Mouse (Mus musculus) small intestine, adult 2 months (tissue): Measurements from ENCODE around the gene Becn1. TPM values are rescaled to one million over a fixed set of nuclear protein-coding genes. Genes with fewer than 3 reads are reported as not detected.

ENCODE experiments used
- H3K27ac ChIP-seq: fragments of 200-500 bp; 2 replicates; pipeline ENCODE4 v1.5.1; 2012; ENCODE audit warnings: low read depth, low read length, control low read depth, inconsistent platforms; ENCODE audit not compliant: insufficient read depth
- H3K27me3 ChIP-seq: fragments of 200-500 bp; 2 replicates; pipeline ENCODE4 v1.6.1; 2012; ENCODE audit warnings: mild to moderate bottlenecking, moderate library complexity, low read length, inconsistent platforms; ENCODE audit not compliant: control insufficient read depth, insufficient read depth
- H3K36me3 ChIP-seq: fragments of 200-500 bp; 2 replicates; pipeline ENCODE4 v1.6.1; 2012; ENCODE audit warnings: mild to moderate bottlenecking, low read length, control low read depth, inconsistent platforms; ENCODE audit not compliant: control insufficient read depth, insufficient read depth
- H3K4me1 ChIP-seq: fragments of 200-500 bp; 2 replicates; pipeline ENCODE4 v1.6.1; 2012; ENCODE audit warnings: low read length, inconsistent platforms, mixed read lengths; ENCODE audit not compliant: control insufficient read depth, insufficient read depth, insufficient read length
- H3K4me3 ChIP-seq: fragments of 200-500 bp; 2 replicates; pipeline ENCODE4 v1.5.1; 2012; ENCODE audit warnings: low read depth, mild to moderate bottlenecking, control low read depth, inconsistent platforms, low read length, moderate library complexity
- CTCF ChIP-seq: fragments of 200-500 bp; IDR thresholded peaks from 2 replicates; pipeline ENCODE4 v1.5.1; 2012; ENCODE audit warnings: low read depth, mild to moderate bottlenecking, control low read depth, inconsistent platforms, low read length, moderate library complexity, mixed read lengths; ENCODE audit not compliant: insufficient replicate concordance, insufficient read length; ENCODE audit errors: extremely low read depth
- POLR2A ChIP-seq: fragments of 200-500 bp; IDR thresholded peaks from 2 replicates; pipeline ENCODE4 v1.6.1; 2012; ENCODE audit warnings: low read depth, mild to moderate bottlenecking, control low read depth, inconsistent platforms, low read length, moderate library complexity
- WGBS: fragments of 180-500 bp; shearing (Covaris S2); methylation state at CpG from one replicate; pipeline ENCODE4 v1.1.7; 2018; 5-methylcytosine and 5-hydroxymethylcytosine counted together
- polyA plus RNA-seq: library from polyadenylated mRNA; depleted of rRNA; stranded (reverse); fragments of >200 nt; gene quantifications from 2 replicates; pipeline ENCODE4 v1.2.3, GENCODE M21; 2012; rRNA removed

Becn1 gene
- polyA plus RNA-seq, 1 experiment, result 163 TPM

GRCm38 (mm10) chr11:101236782-101237181, 65.3 kb downstream of the Becn1 start:
- Histone ChIP-seq H3K27me3 (0 out of 2 replicates have a peak, but pooled peaks cover 2% of the 10 kb centered on the region), H3K4me3 (no peak overlapping the region), H3K36me3 (no peaks in the 10 kb centered on the region), H3K4me1 (no peaks in the 10 kb centered on the region), H3K27ac (no peak overlapping the region)
- 93% methylated on average over 5 of the region's 5 CpGs for WGBS
- TF ChIP-seq POLR2A (no peak), CTCF (no peak)

Other genes with a start within 250 kb of the Becn1 start
- 11.8 and 19.1 TPM in 2 replicates for gene Naglu, start 232.3 kb downstream of the Becn1 start, polyA plus RNA-seq
- 0.20 and 0.28 TPM in 2 replicates for gene Hsd17b1, start 223.9 kb downstream of the Becn1 start, polyA plus RNA-seq
- 26.3 and 38.9 TPM in 2 replicates for gene Coasy, start 219.7 kb downstream of the Becn1 start, polyA plus RNA-seq
- 54.1 and 100 TPM in 2 replicates for gene Mlx, start 215.0 kb downstream of the Becn1 start, polyA plus RNA-seq
- gene Psmc3ip, start 206.8 kb downstream of the Becn1 start, polyA plus RNA-seq, result 0.22 and 0.46 TPM in 2 replicates
- 27.3 and 55.0 TPM in 2 replicates for gene Retreg3, start 182.4 kb downstream of the Becn1 start, polyA plus RNA-seq
- gene Tubg1, start 182.3 kb downstream of the Becn1 start, polyA plus RNA-seq, result 13.2 and 16.2 TPM in 2 replicates
- 1.1 and 2.2 TPM in 2 replicates for gene Tubg2, start 146.4 kb downstream of the Becn1 start, polyA plus RNA-seq
- 2.7 and 2.8 TPM in 2 replicates for gene Cntnap1, start 131.8 kb downstream of the Becn1 start, polyA plus RNA-seq
- gene Plekhh3, start 130.9 kb downstream of the Becn1 start, polyA plus RNA-seq, result 33.0 and 84.5 TPM in 2 replicates
- 18.4 and 25.7 TPM in 2 replicates for gene Ccr10, start 126.8 kb downstream of the Becn1 start, polyA plus RNA-seq
- 7.9 and 20.0 TPM in 2 replicates for gene Ezh1, start 75.8 kb downstream of the Becn1 start, polyA plus RNA-seq
- 15.1 and 25.8 TPM in 2 replicates for gene Ramp2, start 56.3 kb downstream of the Becn1 start, polyA plus RNA-seq
- gene Vps25, start 48.6 kb downstream of the Becn1 start, polyA plus RNA-seq, result 28.9 and 64.8 TPM in 2 replicates
- 3.0 and 7.9 TPM in 2 replicates for gene Wnk4, start 41.7 kb downstream of the Becn1 start, polyA plus RNA-seq
- 0.09 and 0.20 TPM in 2 replicates for gene Cntd1, start 23.3 kb downstream of the Becn1 start, polyA plus RNA-seq
- gene Coa3, start 23.2 kb downstream of the Becn1 start, polyA plus RNA-seq, result 174 and 479 TPM in 2 replicates
- gene Psme3, start 13.9 kb upstream of the Becn1 start, polyA plus RNA-seq, result 19.9 and 36.7 TPM in 2 replicates
- gene Aoc2, start 22.8 kb upstream of the Becn1 start, polyA plus RNA-seq, result 2.7 and 5.9 TPM in 2 replicates
- gene Aoc3, start 28.3 kb upstream of the Becn1 start, polyA plus RNA-seq, result 6.6 and 8.9 TPM in 2 replicates
- 8.8 and 9.7 TPM in 2 replicates for gene G6pc, start 65.3 kb upstream of the Becn1 start, polyA plus RNA-seq
- 8.5 and 10.8 TPM in 2 replicates for gene Aarsd1, start 115.3 kb upstream of the Becn1 start, polyA plus RNA-seq
- 0.11 TPM in 1 of 2 replicates, not detected in the other for gene Gm27029, start 122.5 kb upstream of the Becn1 start, polyA plus RNA-seq
- 15.4 and 23.7 TPM in 2 replicates for gene Rundc1, start 122.8 kb upstream of the Becn1 start, polyA plus RNA-seq
- gene Ptges3l, start 123.0 kb upstream of the Becn1 start, polyA plus RNA-seq, result 0.51 and 0.89 TPM in 2 replicates
- 178 and 244 TPM in 2 replicates for gene Rpl27, start 140.0 kb upstream of the Becn1 start, polyA plus RNA-seq
- 44.3 and 123 TPM in 2 replicates for gene Ifi35, start 146.1 kb upstream of the Becn1 start, polyA plus RNA-seq
- 18.5 and 28.1 TPM in 2 replicates for gene Rnd2, start 162.7 kb upstream of the Becn1 start, polyA plus RNA-seq
- 92.5 and 272 TPM in 2 replicates for gene Vat1, start 163.9 kb upstream of the Becn1 start, polyA plus RNA-seq
- 0.24 and 1.0 TPM in 2 replicates for gene Brca1, start 249.7 kb upstream of the Becn1 start, polyA plus RNA-seq
- 47.4 and 116 TPM in 2 replicates for gene Nbr1, start 249.9 kb upstream of the Becn1 start, polyA plus RNA-seq